Mouse (Mus musculus) embryonic facial prominence, embryonic 14.5 days (tissue): ENCODE results near the gene Olfr135. TPM values are rescaled to one million over a fixed set of nuclear protein-coding genes. Genes with fewer than 3 reads are reported as not detected.

Experiments
- ATAC-seq: fragments of 200-750 bp; cut with Nextera tagmentation; 2 replicates; pipeline ENCODE4 v1.8.0; 2017; ENCODE audit warnings: low read depth, moderate number of reproducible peaks, moderate TSS enrichment
- DNase-seq: peaks from one replicate; pipeline ENCODE4 v3.0.0-alpha.2; 2015; ENCODE audit warnings: low spot score
- H3K27ac ChIP-seq: fragments of 300-500 bp; sonication (generic); replicated peaks from 2 replicates; pipeline ENCODE4 v1.5.1; 2014; ENCODE audit warnings: low read depth, mild to moderate bottlenecking, low read length, moderate library complexity
- H3K27me3 ChIP-seq: fragments of 300-500 bp; sonication (generic); replicated peaks from 2 replicates; pipeline ENCODE4 v1.6.1; 2014; ENCODE audit warnings: low read length; ENCODE audit not compliant: control insufficient read depth, insufficient read depth
- H3K36me3 ChIP-seq: fragments of 300-500 bp; sonication (generic); 2 replicates; pipeline ENCODE4 v1.6.1; 2014; ENCODE audit warnings: low read length, mixed read lengths; ENCODE audit not compliant: control insufficient read depth, insufficient read depth
- H3K4me1 ChIP-seq: fragments of 300-500 bp; sonication (generic); 2 replicates; pipeline ENCODE4 v1.6.1; 2014; ENCODE audit warnings: antibody characterized with exemption, low read length; ENCODE audit not compliant: control insufficient read depth, insufficient read depth
- H3K4me2 ChIP-seq: fragments of 300-500 bp; sonication (generic); 2 replicates; pipeline ENCODE4 v1.6.1; 2014; ENCODE audit warnings: low read depth, mild to moderate bottlenecking, low read length, moderate library complexity, mixed read lengths
- H3K4me3 ChIP-seq: fragments of 300-500 bp; sonication (generic); 2 replicates; pipeline ENCODE4 v1.5.1; 2014; ENCODE audit warnings: low read depth, mild to moderate bottlenecking, low read length
- H3K9ac ChIP-seq: fragments of 300-500 bp; sonication (generic); 2 replicates; pipeline ENCODE4 v1.6.1; 2014; ENCODE audit warnings: low read depth, mild to moderate bottlenecking, low read length, moderate library complexity, mixed read lengths
- H3K9me3 ChIP-seq: fragments of 300-500 bp; sonication (generic); 2 replicates; pipeline ENCODE4 v1.6.1; 2016; ENCODE audit warnings: low read length; ENCODE audit not compliant: control insufficient read depth
- WGBS: fragments of 180-500 bp; shearing (Covaris S2); extraction: QIAGEN DNeasy Blood & Tissue Kit; methylation state at CpG from one replicate; pipeline ENCODE4 v1.1.7; 2014; 5-methylcytosine and 5-hydroxymethylcytosine counted together
- polyA plus RNA-seq: library from polyadenylated mRNA; unstranded; fragments of >200 nt; fragmentation: Nextera tagmentation; extraction: Ambion mirVana; gene quantifications from 2 replicates; pipeline ENCODE4 v1.2.1, GENCODE M21; 2014

Gene Olfr135
- not detected in 2 replicates for polyA plus RNA-seq

GRCm38 (mm10) chr17:38204035-38204434 is at the start of gene Olfr135:
TSS of gene Olfr135 (plus strand) at chr17:38204335.
- Histone ChIP-seq H3K9ac (no peak within 1 kb of the TSS), H3K27me3 (no peaks in the 10 kb centered on the region), H3K9me3 (peaks cover 2% of the 10 kb centered on the region; the same call in 1 of the 2 replicates), H3K27ac (no peak within 1 kb of the TSS), H3K4me1 (no peaks in the 10 kb centered on the region), H3K36me3 (no peaks in the 10 kb centered on the region), H3K4me2 (no peak within 1 kb of the TSS), H3K4me3 (no peak within 1 kb of the TSS)
- ATAC-seq (no peak), DNase-seq (no peak)
- WGBS, result 90% methylated on average over 1 of the region's 1 CpGs

- DNase-seq (peak; percentile 1), ATAC-seq (no peak)
- Histone ChIP-seq H3K4me3 (no peak within 1 kb of the TSS), H3K9ac (no peak within 1 kb of the TSS), H3K36me3 (no peaks in the 10 kb centered on the region), H3K9me3 (0 out of 2 replicates have a peak, but pooled peaks cover 4% of the 10 kb centered on the region), H3K4me1 (no peaks in the 10 kb centered on the region), H3K27ac (no peak within 1 kb of the TSS), H3K27me3 (no peaks in the 10 kb centered on the region), H3K4me2 (no peak within 1 kb of the TSS)
- 62% methylated on average over 3 of the region's 3 CpGs for WGBS
These were observed 33.0 kb upstream of the Olfr135 start, which contains the start of gene Olfr134 for GRCm38 (mm10) chr17:38171088-38171487. TSS of gene Olfr134 (plus strand) at chr17:38171388.

Other genes with a start within 250 kb of the Olfr135 start
- gene Olfr129, start 144.3 kb upstream of the Olfr135 start, polyA plus RNA-seq, result not detected in 2 replicates
- gene Olfr130, start 140.4 kb upstream of the Olfr135 start, polyA plus RNA-seq, result not detected in 2 replicates
- 0.22 and 0.30 TPM in 2 replicates for gene Olfr131, start 115.6 kb upstream of the Olfr135 start, polyA plus RNA-seq
- gene Olfr132, start 69.8 kb upstream of the Olfr135 start, polyA plus RNA-seq, result not detected in 2 replicates
- not detected in 2 replicates for gene Olfr133, start 59.1 kb upstream of the Olfr135 start, polyA plus RNA-seq
- gene Olfr134, start 32.9 kb upstream of the Olfr135 start, polyA plus RNA-seq, result not detected in 2 replicates
- not detected in 2 replicates for gene Olfr138, start 56.7 kb downstream of the Olfr135 start, polyA plus RNA-seq
- gene Olfr137, start 103.2 kb downstream of the Olfr135 start, polyA plus RNA-seq, result not detected in 2 replicates
- 0.18 and 0.24 TPM in 2 replicates for gene Olfr136, start 125.5 kb downstream of the Olfr135 start, polyA plus RNA-seq
- gene Esp36, start 215.8 kb downstream of the Olfr135 start, polyA plus RNA-seq, result not detected in 2 replicates